Mouse (Mus musculus): ENCODE measurements around the gene Efcab12.

Efcab12 gene

DNA sequence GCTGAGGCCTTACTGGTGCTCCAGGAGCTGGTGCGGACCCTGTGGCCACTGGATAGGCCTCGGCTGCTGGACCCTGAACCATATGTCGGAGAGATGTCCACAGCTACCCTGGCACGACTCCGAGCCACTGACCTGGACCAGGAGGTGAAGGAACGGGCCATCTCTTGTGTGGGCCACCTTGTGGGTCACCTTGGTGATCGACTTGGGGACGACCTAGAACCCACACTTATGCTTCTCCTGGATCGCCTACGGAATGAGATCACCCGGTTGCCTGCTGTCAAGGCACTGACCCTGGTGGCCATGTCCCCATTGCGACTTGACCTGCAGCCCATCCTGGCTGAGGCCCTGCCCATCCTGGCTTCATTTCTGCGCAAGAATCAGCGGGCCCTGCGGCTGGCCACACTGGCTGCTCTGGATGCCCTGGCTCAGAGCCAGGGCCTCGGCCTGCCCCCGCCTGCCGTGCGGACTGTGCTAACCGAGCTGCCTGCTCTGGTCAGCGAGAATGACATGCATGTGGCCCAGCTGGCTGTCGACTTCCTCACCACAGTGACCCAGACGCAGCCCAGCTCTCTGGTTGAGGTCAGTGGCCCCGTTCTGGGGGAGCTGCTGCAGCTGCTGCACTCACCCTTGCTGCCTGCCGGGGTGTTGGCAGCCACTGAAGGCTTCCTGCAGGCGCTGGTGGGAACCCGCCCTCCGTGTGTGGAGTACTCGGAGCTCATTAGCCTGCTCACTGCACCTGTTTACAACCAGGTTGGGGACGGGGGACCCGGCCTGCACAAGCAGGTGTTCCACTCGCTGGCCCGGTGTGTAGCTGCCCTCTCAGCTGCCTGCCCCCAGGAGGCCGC lies 46.1 kb downstream of the Efcab12 start:
- no peak for DNase-seq (ENCODE audit: low read depth, low spot score)

DNA sequence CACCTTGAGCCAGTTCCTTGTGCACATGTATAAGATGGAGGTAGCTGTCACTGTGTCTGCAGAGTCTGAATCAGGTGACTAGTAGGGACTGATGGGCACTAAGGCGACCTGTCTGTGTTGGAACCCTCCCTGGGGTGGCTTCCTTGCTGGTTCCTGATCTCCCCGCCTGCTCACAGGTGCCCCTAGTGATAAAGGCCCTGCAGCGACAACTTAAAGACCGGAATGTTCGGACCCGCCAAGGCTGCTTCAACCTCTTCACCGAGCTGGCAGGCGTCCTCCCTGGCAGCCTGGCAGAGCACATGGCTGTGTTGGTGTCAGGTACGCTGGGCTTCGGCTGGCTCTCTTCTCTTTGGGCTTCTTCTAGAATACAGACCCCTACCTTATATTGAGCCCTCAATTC lies 47.2 kb downstream of the Efcab12 start:
- no peak for DNase-seq (ENCODE audit: low read depth, low spot score)

DNA sequence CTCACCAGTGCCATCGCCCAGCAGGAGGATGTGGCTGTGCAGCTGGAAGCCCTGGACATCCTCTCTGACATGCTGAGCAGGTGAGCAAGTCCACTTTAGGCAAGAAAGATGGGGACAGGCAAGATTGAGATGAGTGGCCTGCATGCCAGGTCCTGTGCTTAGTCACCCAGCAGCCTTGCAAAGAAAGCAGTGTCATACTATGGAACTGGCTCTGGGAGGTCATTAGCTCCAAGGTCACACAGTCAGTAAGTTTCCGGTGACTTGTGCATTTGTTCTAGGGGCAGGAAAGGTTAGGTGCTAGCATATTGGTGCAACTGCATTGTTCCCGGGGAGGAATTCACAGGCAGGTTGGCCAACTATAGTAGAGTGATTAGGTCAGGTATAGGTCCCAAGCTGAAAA lies 55.4 kb downstream of the Efcab12 start:
- no peak for DNase-seq (ENCODE audit: low read depth, low spot score)

DNA sequence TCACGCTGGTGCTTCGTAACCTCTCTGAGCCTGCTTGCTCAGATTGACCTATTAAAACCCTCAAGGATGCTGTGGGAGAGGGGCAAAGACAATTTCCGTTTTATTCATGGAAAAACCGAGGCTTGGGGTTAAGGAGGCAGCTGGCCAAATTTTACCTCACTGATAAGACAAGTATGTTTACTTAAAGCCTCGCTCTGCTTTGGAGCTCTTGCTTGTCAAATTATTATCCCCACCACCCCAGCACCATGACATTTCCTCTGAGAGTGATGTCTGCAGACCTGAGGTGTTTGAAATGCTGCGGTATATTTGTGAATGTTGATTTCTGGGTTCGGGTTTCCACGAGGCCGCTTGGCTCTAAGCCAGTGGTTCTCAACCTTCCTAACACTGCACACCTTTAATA lies 61.8 kb downstream of the Efcab12 start:
- DNase-seq (ENCODE audit: low read depth, low spot score): no peak

DNA sequence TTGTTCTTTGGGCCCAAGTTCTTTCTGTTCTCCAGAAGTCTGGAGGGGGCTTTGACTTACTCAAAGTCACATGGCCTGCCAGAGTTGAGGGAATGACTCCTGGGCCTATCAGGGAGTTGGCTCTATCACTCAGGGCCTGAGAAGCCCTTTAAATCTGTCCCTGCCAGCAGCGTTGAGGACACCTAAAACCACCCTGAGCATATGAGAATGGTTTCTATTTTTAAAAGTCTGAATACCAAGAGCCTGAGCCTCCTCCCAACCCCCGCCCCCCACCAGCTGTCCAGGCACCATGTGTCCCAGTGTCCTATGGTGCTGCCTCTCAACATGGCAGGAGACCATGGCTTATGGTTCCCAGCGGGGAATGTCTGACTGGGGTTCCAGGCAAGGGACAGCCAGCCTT lies 62.4 kb downstream of the Efcab12 start:
- no peak for DNase-seq (ENCODE audit: low read depth, low spot score)

DNA sequence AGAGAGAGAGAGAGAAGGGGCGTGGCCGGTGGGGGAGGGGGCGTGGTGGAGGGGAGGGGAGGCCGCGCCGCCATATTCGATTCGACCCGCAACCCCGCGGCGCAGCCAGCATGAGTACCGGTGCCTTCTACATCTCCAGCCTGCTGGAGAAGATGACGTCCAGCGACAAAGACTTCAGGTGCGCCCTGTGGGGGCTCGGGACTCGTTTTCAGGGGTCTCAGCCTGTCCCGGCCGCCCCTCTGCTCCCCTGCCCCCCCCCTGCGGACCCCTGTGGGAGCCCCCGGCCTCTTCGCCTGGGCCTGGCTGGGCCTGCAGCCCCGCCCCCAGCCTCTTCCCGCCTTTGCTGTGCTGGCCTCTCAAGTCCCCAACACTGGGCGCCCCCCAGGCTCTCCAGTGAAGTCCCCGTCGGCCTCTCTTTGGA lies 63.7 kb downstream of the Efcab12 start, which contains the start of gene Cand2:
Gene Cand2 (plus strand): TSS at position 38 of the 421 bp plus-strand sequence.
- peak; percentile 83 for DNase-seq (ENCODE audit: low read depth, low spot score)

DNA sequence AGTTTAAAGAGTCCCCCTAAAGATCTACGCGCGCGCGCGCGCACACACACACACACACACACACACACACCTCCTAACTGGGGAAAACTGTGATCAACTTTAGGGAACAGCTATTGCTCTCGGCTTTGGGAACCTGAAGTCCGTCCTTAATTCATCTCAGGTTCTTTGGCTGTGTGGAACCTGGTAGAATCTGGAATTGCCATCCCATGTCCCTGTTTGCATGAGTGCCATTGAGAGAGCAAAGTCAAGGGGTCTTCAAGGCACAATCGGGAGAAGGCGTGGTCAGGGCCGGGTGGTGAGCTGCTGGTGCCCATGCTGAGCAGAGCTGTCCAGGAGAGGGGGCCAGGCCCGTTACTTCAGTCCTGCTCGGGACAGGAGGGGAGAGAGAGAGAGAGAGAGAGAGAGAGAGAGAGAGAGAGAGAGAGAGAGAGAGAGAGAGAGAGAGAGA lies 64.2 kb downstream of the Efcab12 start:
- DNase-seq (ENCODE audit: low read depth, low spot score): peak; percentile 82

DNA sequence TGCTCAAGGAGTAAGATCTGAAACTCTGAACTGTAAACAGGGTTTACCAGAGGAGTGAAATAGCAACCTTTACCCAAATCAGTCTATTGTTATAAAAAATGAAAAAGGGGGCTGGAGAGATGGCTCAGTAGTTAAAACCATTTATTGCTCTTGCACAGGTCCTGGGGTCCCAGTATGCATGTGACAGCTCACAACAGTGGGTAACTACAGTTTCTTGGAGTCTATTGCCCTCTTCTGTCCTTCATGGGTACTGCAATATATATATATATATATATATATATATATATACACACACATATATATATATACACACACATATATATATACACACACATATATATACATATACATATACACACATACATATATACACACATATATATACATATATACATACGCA lies 65.6 kb downstream of the Efcab12 start:
- peak; percentile 56 for DNase-seq (ENCODE audit: low read depth, low spot score)

DNA sequence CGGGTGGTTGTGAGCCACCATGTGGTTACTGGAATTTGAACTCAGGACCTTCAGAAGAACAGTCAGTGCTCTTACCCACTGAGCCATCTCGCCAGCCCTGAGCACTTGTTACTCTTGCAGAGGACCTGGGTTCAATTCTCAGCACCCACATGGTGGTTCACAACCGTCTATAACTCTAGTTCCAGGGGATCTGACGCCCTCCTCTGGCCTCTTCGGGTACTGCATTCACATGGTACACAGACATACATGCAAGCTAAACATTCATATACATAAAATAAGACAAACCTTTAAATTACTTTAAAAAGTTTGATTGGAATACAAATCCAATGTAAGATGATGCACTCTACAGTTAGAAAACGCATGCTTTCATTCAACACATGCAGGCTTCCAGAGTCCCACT lies 66.0 kb downstream of the Efcab12 start:
- no peak for DNase-seq (ENCODE audit: low read depth, low spot score)

DNA sequence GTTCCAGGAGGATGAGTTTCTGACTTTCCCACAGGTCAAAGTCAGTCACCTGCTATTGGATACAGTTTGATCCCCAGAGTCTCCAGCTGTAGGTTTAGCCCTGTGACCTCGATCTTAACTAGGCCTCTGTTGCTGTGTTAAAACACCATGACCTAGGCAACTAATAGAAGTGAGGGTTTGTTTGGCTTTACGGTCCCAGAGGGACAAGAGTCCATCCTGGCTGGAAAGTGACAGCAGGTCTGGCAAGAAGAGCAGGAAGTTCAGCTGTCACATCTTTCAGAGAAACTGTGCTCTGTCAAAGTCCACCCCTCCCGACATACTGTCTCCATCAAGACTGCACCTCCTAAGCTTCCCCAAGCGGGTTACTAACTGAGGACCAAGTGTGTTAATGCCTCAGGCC lies 67.4 kb downstream of the Efcab12 start:
- DNase-seq (ENCODE audit: low read depth, low spot score): no peak

DNA sequence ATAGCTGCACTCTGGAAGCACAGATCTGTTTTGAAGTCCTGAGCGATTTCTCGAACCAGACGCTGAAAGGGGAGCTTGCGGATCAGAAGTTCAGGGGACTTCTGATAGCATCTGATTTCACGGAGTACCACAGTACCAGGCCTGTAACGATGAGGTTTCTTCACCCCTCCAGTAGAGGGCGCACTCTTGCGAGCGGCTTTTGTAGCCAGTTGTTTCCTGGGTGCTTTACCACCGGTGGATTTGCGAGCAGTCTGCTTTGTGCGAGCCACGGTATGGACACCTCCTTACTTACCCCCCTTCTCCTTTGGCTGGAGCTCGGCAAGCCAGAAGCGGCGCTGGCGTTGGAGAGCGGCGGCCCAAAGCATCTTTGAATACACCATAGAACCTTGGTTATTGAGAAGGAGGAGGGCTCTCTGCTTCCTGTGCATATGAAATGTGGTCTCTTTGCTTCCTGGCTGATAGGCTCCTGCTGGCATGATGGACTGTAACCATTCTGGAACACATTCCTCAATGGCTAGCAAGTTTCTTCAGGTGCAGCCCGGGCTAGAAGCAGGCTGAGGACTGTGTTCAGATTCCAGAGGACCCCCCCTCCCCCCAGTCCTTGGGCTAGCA lies 68.0 kb downstream of the Efcab12 start:
- DNase-seq (ENCODE audit: low read depth, low spot score): peak; percentile 19

DNA sequence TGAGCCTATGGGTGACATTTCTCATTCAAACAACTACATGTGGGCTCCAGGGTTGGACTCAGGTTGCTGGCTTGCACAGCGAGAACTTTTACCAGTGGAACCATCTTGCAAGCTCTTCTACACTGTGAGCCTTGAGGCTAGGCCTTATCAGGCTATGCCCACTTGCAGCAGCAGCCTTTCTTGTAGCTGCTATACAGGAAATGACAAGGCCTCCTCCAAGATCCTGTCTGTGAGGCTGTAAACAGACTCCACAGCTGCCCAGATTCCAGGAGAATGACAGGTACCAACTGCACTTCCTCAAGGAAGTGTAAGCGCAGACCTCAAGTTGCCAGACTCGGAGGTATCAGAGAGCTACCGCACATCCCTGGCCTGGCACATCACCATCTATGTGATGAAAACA lies 70.0 kb downstream of the Efcab12 start:
- no peak for DNase-seq (ENCODE audit: low read depth, low spot score)

DNA sequence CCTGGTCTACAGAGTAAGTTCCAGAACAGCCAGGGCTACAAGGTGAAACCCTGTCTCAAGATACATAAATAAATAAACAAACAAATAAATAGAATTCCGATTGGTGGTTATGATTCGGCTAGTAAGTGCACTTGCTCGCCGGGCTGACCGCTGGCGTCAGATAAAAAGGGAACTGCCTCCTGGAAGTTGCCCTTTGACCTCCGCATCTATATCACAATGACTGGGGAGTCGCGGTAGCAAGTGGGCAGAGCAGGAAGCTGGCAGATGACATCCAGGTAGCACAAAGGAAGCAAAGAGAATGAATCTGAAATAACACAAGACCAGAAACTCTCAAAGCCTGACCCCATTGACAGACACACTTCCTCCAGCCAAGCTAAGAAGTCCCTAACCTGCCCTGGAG lies 70.9 kb downstream of the Efcab12 start:
- no peak for DNase-seq (ENCODE audit: low read depth, low spot score)

DNA sequence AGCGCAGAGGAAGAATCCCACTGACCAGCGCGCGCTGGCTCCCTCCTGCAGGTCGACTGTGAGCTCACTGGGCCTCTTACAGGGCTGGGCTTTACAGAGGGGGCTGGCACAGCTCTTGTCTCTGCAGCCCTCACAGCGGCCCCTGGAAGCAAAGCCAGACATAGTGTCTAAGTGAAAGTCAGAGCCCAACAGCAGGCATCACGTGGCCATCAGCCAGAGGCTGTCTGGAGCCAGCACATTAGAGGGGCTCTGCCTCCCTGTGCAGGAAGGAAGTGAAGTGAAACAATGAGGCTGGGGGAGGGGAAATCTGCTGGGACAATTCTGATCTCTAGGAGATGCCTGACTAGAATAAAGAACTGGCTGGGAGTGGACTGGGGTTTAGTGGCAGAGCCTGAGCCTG lies 74.0 kb downstream of the Efcab12 start:
- no peak for DNase-seq (ENCODE audit: low read depth, low spot score)

DNA sequence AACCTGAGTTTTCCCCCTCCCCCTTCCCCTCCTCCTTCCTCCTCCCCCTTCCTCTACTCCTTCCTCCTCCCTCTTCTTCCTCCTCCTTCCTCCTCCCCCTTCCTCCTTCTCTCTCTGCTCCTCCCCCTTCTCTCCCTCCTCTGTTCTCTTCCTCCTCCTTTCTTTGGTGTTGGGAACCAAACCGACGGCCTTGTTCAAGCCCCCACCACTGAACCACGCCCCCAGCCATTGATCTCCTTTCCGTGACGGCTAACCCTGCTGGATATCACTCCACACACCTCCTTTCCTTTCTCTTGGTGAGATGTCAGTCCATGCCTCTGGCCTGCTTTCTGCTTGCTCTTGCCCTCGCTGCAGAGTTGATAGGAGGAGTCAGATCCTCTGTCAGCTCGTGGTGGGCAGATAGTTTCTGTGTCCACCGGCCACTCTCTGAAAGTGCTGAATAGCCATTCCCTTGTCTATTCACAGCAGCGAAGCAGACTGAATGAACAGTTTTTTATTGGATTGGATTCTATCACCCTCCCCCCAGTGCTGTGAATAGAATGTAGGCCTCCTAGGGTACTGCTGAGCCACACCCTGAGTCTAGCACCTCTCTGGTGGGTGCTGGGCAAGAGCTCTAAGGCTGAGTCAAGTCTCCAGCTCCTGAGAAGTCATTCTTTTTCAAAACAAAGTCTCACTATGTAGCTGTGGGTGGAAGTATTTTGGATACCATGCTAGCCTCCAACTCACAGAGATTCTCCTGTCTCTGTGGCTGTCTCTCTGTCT lies 76.0 kb downstream of the Efcab12 start, which contains the start of gene Tmem40:
Gene Tmem40 (minus strand): TSS at position 416 of the 762 bp plus-strand sequence.
- DNase-seq (ENCODE audit: low read depth, low spot score): no peak

DNA sequence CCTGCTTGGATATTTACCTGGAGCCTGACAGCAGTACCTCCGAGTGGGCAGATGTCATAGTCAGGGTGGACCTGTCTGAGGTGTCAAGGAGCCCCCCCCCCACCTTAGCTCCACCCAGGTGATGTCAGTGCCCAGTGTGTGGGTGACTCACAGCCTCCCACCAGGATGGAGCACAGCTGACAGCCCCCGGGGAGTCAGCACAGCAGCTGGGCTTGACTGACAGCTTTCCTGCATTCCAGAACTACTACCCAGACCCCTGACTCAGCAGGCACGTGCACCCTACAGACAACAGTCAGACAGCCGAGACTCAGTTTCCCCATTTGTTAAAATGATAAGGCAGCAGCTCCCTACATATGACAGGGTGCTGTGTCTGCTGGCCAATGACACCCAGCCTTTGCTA lies 77.2 kb downstream of the Efcab12 start:
- no peak for DNase-seq (ENCODE audit: low read depth, low spot score)
